Mouse (Mus musculus) myocyte (in vitro differentiated cells): Measurements from ENCODE around the gene Actl11.

Experiments
- E2F4 ChIP-seq: IDR thresholded peaks from one replicate; pipeline ENCODE4 v1.6.1; 2011; ENCODE audit warnings: mild to moderate bottlenecking, control low read depth, moderate library complexity; ENCODE audit not compliant: insufficient read depth
- MAX ChIP-seq: IDR thresholded peaks from one replicate; pipeline ENCODE4 v1.6.1; 2011; ENCODE audit warnings: low read depth, mild to moderate bottlenecking, control low read depth
- POLR2A ChIP-seq: IDR thresholded peaks from one replicate; pipeline ENCODE4 v1.6.1; 2011; ENCODE audit warnings: low read depth, mild to moderate bottlenecking, control low read depth, moderate library complexity; ENCODE audit not compliant: insufficient read length
- REST ChIP-seq: IDR thresholded peaks from one replicate; pipeline ENCODE4 v1.6.1; 2011; ENCODE audit warnings: mild to moderate bottlenecking, control low read depth, moderate library complexity; ENCODE audit not compliant: insufficient read depth, insufficient read length
- TCF12 ChIP-seq: IDR thresholded peaks from one replicate; pipeline ENCODE4 v1.6.1; 2011; ENCODE audit warnings: mild to moderate bottlenecking, control low read depth; ENCODE audit not compliant: poor library complexity, insufficient read depth, severe bottlenecking

DNA sequence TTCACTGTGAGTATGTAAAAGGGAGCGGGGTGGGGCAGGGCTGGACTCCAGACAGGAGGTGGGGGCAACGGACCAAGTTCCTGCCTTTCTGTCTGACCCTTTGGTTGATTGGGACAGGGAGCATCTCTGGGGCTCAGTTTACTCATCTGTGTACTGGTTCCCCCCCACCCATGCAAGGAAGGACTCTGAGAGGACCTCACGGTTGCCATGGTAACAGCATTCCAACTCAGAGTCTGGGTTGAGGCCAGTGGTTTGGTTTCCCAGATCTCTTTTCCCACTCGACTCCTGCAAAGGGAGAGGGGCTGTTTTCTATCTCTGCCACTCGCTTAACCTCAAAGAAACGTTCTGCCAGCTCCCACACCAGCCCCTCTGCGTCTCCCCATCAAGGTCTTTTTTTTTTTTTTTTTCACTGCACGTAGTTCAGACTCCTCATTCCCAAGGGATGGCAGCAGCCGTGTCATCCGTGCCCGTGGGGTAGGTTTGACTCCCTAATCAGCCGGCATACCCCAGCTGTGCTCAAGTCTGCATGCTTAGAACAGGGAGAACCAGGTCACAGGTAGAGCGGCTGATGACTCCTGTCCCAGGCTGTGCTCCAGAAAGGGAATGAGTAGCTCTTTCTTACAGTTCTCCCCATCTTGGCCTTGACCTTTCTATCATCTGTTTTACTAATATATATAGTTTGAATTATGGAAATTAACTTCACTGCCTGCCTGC is 10.2 kb upstream of the Actl11 start:
- no peak for TF ChIP-seq TCF12
- TF ChIP-seq REST, result no peak
- no peak for TF ChIP-seq POLR2A
- no peak for TF ChIP-seq MAX
- TF ChIP-seq E2F4, result no peak
